Mouse (Mus musculus): Measurements from ENCODE around the gene Ifnz. TPM values are rescaled to one million over a fixed set of nuclear protein-coding genes. Genes with fewer than 3 reads are reported as not detected.
A peak's percentile ranks its signal among the peaks of the same experiment; 100 is the strongest.
"Not testable (repeated sequence)": the region's sequence is repeated elsewhere in the genome, so short reads cannot be mapped to it uniquely, and the experiment has no call there.

The Ifnz gene
- polyA plus RNA-seq, 1 experiment: not detected

GRCm38 (mm10) chr4:88780320-88780719, 1.6 kb upstream of the Ifnz start:
- DNase-seq (ENCODE audit: low read depth in 1 of 2, low spot score in 2 of 2); H3K27ac ChIP-seq (ENCODE audit: insufficient read depth, low read length); H3K4me1 ChIP-seq (ENCODE audit: control insufficient read depth, insufficient read depth, insufficient read length); H3K4me3 ChIP-seq (ENCODE audit: extremely low read depth, insufficient read depth, insufficient read length); H3K36me3 ChIP-seq (ENCODE audit: control insufficient read depth, insufficient read depth, low read length); H3K27me3 ChIP-seq (ENCODE audit: control insufficient read depth, insufficient read depth, low read length): not testable (repeated sequence)
- 69% methylated on average over 16 of the region's 18 CpGs for WGBS

- H3K36me3 ChIP-seq (ENCODE audit: control insufficient read depth, insufficient read depth, low read length); H3K27me3 ChIP-seq (ENCODE audit: control insufficient read depth, insufficient read depth, low read length); H3K4me1 ChIP-seq (ENCODE audit: control insufficient read depth, insufficient read depth, insufficient read length); DNase-seq (ENCODE audit: low read depth in 1 of 2, low spot score in 2 of 2): not testable (repeated sequence)
- WGBS: 0% methylated on average over 3 of the region's 31 CpGs
- Histone ChIP-seq H3K27ac (ENCODE audit: insufficient read depth, low read length) (0 out of 2 replicates have a peak overlapping the region, but pooled peaks have one; percentile 22), H3K4me3 (ENCODE audit: extremely low read depth, insufficient read depth, insufficient read length) (peak overlapping the region; percentile 39; the same call in 1 of the 2 replicates)
Measured at GRCm38 (mm10) chr4:88782335-88782734, 404 bp downstream of the Ifnz start.

GRCm38 (mm10) chr4:88785409-88785808, 3.5 kb downstream of the Ifnz start, which contains the start of gene Gm13276:
TSS of gene Gm13276 (plus strand) at chr4:88785709.
- no CpG with 5 or more reads among the region's 27 CpGs for WGBS

GRCm38 (mm10) chr4:88788402-88788801, 6.5 kb downstream of the Ifnz start, which contains the start of gene Gm13277:
TSS of gene Gm13277 (plus strand) at chr4:88788632.
- H3K27ac ChIP-seq (ENCODE audit: insufficient read depth, low read length); H3K4me1 ChIP-seq (ENCODE audit: control insufficient read depth, insufficient read depth, insufficient read length); H3K36me3 ChIP-seq (ENCODE audit: control insufficient read depth, insufficient read depth, low read length); H3K4me3 ChIP-seq (ENCODE audit: extremely low read depth, insufficient read depth, insufficient read length); H3K27me3 ChIP-seq (ENCODE audit: control insufficient read depth, insufficient read depth, low read length): not testable (repeated sequence)
- WGBS: 0% methylated on average over 1 of the region's 28 CpGs
- DNase-seq (ENCODE audit: low read depth in 1 of 2, low spot score in 2 of 2): peak in 1 of 2 experiments; percentile 63
- peak; percentile 28; the same call in 1 of the 2 replicates for TF ChIP-seq CTCF (IDR thresholded peaks at IDR 0.05; ENCODE audit: extremely low read depth, insufficient read depth, insufficient read length, insufficient replicate concordance)

More at GRCm38 (mm10) chr4:88785409-88785808, 3.5 kb downstream of the Ifnz start, which contains the start of gene Gm13276:
- DNase-seq (ENCODE audit: low read depth in 1 of 2, low spot score in 2 of 2); H3K4me3 ChIP-seq (ENCODE audit: extremely low read depth, insufficient read depth, insufficient read length); H3K27ac ChIP-seq (ENCODE audit: insufficient read depth, low read length); H3K36me3 ChIP-seq (ENCODE audit: control insufficient read depth, insufficient read depth, low read length); H3K4me1 ChIP-seq (ENCODE audit: control insufficient read depth, insufficient read depth, insufficient read length); H3K27me3 ChIP-seq (ENCODE audit: control insufficient read depth, insufficient read depth, low read length): not testable (repeated sequence)

DNA sequence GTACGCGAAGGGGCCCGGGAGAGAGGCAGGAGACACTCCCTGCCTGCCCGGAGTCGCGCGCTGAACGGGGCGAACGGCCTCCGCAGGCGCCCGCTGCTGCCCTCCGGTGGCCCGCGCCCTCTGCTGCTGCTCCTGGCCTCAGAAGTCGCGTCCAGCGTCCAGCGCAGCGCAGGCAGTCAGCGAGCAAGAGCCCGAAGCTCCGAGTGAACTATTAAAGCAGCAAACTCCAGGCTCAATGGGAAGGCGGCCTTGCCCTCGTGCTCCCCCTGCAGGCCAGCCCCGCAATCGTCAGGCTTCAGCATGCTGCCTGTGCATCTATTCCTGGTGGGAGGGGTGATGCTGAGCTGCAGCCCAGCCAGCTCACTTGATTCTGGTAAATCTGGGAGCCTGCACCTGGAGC, 9.3 kb downstream of the Ifnz start, which contains the start of gene Gm13278:
Gene Gm13278 (plus strand): TSS at position 301 of the 400 bp plus-strand sequence.
- not testable (repeated sequence) for H3K27ac ChIP-seq (ENCODE audit: insufficient read depth, low read length); H3K4me3 ChIP-seq (ENCODE audit: extremely low read depth, insufficient read depth, insufficient read length); H3K27me3 ChIP-seq (ENCODE audit: control insufficient read depth, insufficient read depth, low read length); DNase-seq (ENCODE audit: low read depth in 1 of 2, low spot score in 2 of 2); H3K36me3 ChIP-seq (ENCODE audit: control insufficient read depth, insufficient read depth, low read length); H3K4me1 ChIP-seq (ENCODE audit: control insufficient read depth, insufficient read depth, insufficient read length)
- WGBS: no CpG with 5 or more reads among the region's 28 CpGs

DNA sequence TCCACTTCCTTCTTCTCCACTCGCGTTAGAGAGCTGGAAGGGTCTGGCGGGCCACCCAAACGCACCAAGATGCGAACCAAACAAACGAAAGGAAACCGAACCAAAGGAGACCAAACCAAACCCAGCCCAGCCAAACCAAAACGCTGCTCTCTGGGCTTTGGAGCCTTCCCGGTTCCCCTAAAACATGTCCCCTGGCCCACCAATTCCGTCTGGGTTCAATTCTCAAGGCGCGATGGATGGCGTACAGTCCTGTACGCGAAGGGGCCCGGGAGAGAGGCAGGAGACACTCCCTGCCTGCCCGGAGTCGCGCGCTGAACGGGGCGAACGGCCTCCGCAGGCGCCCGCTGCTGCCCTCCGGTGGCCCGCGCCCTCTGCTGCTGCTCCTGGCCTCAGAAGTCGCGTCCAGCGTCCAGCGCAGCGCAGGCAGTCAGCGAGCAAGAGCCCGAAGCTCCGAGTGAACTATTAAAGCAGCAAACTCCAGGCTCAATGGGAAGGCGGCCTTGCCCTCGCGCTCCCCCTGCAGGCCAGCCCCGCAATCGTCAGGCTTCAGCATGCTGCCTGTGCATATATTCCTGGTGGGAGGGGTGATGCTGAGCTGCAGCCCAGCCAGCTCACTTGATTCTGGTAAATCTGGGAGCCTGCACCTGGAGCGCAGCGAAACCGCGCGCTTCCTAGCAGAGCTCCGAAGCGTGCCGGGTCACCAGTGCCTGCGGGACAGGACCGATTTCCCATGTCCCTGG, 12.2 kb downstream of the Ifnz start, which contains the start of gene Gm13275:
Gene Gm13275 (plus strand): TSS at position 552 of the 740 bp plus-strand sequence.
- H3K27ac ChIP-seq (ENCODE audit: insufficient read depth, low read length); H3K4me3 ChIP-seq (ENCODE audit: extremely low read depth, insufficient read depth, insufficient read length); H3K27me3 ChIP-seq (ENCODE audit: control insufficient read depth, insufficient read depth, low read length); H3K36me3 ChIP-seq (ENCODE audit: control insufficient read depth, insufficient read depth, low read length); H3K4me1 ChIP-seq (ENCODE audit: control insufficient read depth, insufficient read depth, insufficient read length): not testable (repeated sequence)
- 3% methylated on average over 17 of the region's 52 CpGs for WGBS
- DNase-seq (ENCODE audit: low read depth in 1 of 2, low spot score in 2 of 2): peak in 1 of 2 experiments; percentile 56

GRCm38 (mm10) chr4:88797097-88797496, 15.2 kb downstream of the Ifnz start, which contains the start of gene Gm13279:
TSS of gene Gm13279 (plus strand) at chr4:88797397.
- no CpG with 5 or more reads among the region's 28 CpGs for WGBS
- not testable (repeated sequence) for H3K4me1 ChIP-seq (ENCODE audit: control insufficient read depth, insufficient read depth, insufficient read length); DNase-seq (ENCODE audit: low read depth in 1 of 2, low spot score in 2 of 2); H3K4me3 ChIP-seq (ENCODE audit: extremely low read depth, insufficient read depth, insufficient read length); H3K36me3 ChIP-seq (ENCODE audit: control insufficient read depth, insufficient read depth, low read length); H3K27ac ChIP-seq (ENCODE audit: insufficient read depth, low read length); H3K27me3 ChIP-seq (ENCODE audit: control insufficient read depth, insufficient read depth, low read length)

DNA sequence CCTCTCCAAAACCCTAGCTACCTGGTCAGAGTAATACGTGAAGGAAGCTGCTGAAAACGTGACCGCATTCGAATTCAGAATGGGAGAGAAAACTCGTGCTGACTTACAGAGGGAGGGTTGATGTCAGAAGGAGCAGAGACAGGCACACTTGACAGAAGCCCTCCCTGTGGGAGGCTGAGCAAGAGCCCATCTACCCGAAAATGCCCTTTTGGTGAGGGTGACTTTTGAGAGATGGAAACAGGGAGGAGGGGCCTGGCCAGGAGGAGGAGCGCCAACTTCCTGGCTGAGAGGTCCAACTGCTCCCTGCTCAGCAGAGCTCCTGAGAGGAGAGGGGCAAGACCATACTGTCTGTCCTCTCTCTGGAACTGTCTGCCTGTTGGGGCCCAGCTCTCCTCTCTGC, 17.4 kb downstream of the Ifnz start, which contains the start of gene Gm13285:
Gene Gm13285 (plus strand): TSS at position 301 of the 400 bp plus-strand sequence.
- not testable (repeated sequence) for H3K27ac ChIP-seq (ENCODE audit: insufficient read depth, low read length); H3K27me3 ChIP-seq (ENCODE audit: control insufficient read depth, insufficient read depth, low read length); H3K36me3 ChIP-seq (ENCODE audit: control insufficient read depth, insufficient read depth, low read length); DNase-seq (ENCODE audit: low read depth in 1 of 2, low spot score in 2 of 2); H3K4me3 ChIP-seq (ENCODE audit: extremely low read depth, insufficient read depth, insufficient read length); H3K4me1 ChIP-seq (ENCODE audit: control insufficient read depth, insufficient read depth, insufficient read length)
- 5% methylated on average over 6 of the region's 7 CpGs for WGBS

DNA sequence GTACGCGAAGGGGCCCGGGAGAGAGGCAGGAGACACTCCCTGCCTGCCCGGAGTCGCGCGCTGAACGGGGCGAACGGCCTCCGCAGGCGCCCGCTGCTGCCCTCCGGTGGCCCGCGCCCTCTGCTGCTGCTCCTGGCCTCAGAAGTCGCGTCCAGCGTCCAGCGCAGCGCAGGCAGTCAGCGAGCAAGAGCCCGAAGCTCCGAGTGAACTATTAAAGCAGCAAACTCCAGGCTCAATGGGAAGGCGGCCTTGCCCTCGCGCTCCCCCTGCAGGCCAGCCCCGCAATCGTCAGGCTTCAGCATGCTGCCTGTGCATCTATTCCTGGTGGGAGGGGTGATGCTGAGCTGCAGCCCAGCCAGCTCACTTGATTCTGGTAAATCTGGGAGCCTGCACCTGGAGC, 21.0 kb downstream of the Ifnz start, which contains the start of gene Gm13287:
Gene Gm13287 (plus strand): TSS at position 301 of the 400 bp plus-strand sequence.
- H3K27me3 ChIP-seq (ENCODE audit: control insufficient read depth, insufficient read depth, low read length); H3K36me3 ChIP-seq (ENCODE audit: control insufficient read depth, insufficient read depth, low read length); H3K4me1 ChIP-seq (ENCODE audit: control insufficient read depth, insufficient read depth, insufficient read length); H3K4me3 ChIP-seq (ENCODE audit: extremely low read depth, insufficient read depth, insufficient read length); DNase-seq (ENCODE audit: low read depth in 1 of 2, low spot score in 2 of 2); H3K27ac ChIP-seq (ENCODE audit: insufficient read depth, low read length): not testable (repeated sequence)
- WGBS: no CpG with 5 or more reads among the region's 29 CpGs

GRCm38 (mm10) chr4:88805231-88805630, 23.3 kb downstream of the Ifnz start, which contains the start of gene Gm13288:
TSS of gene Gm13288 (plus strand) at chr4:88805531.
- not testable (repeated sequence) for H3K27ac ChIP-seq (ENCODE audit: insufficient read depth, low read length); H3K4me1 ChIP-seq (ENCODE audit: control insufficient read depth, insufficient read depth, insufficient read length); H3K36me3 ChIP-seq (ENCODE audit: control insufficient read depth, insufficient read depth, low read length); H3K27me3 ChIP-seq (ENCODE audit: control insufficient read depth, insufficient read depth, low read length); DNase-seq (ENCODE audit: low read depth in 1 of 2, low spot score in 2 of 2)
- H3K4me3 ChIP-seq (ENCODE audit: extremely low read depth, insufficient read depth, insufficient read length): 0 out of 2 replicates have a peak within 1 kb of the TSS, but pooled peaks have one; percentile 27
- no CpG with 5 or more reads among the region's 8 CpGs for WGBS

Measured in spleen, adult 2 months (tissue).